Mouse (Mus musculus): ENCODE measurements around the gene Sh2b1. TPM values are rescaled to one million over a fixed set of nuclear protein-coding genes. Genes with fewer than 3 reads are reported as not detected.
A peak's percentile ranks its signal among the peaks of the same experiment; 100 is the strongest.

Sh2b1 gene
- polyA plus RNA-seq, 1 experiment, result 2.6 TPM

DNA sequence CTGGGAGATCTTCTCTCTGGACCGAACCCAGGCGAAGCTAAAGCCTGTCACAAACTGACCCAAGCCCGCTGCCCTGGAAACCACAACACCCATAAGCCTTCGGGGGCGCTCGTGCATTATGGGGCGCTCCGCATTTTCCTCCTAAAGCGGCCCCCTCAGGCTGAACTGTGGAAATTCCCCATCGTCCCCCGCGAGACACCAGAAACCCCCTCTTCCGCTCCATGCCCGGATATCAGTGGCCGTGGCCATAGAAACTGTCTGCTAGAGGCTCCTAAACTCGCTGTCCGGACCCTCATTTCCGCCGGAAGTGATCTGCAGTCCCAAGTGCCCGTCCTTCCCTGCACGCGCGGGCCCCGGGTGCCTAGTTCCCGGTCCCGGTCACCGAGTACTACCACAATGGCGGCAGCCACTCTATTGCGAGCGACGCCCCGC, 11.8 kb upstream of the Sh2b1 start, which contains the start of gene Tufm:
TSS of gene Tufm (plus strand) at position 310 of the 432 bp plus-strand sequence.
- peaks cover 40% of the 10 kb centered on the region for H3K4me1 ChIP-seq (ENCODE audit: control insufficient read depth)
- peak within 1 kb of the TSS; percentile 86 for H3K4me3 ChIP-seq (replicated peaks)
- no peaks in the 10 kb centered on the region for H3K9me3 ChIP-seq (ENCODE audit: control insufficient read depth, low read length)
- H3K27me3 ChIP-seq (ENCODE audit: control insufficient read depth), result no peaks in the 10 kb centered on the region
- H3K36me3 ChIP-seq (ENCODE audit: control insufficient read depth), result peaks cover 37% of the 10 kb centered on the region
- TF ChIP-seq GATA1 (IDR thresholded peaks at IDR 0.05; ENCODE audit: low read length), result no peak
- no peak for TF ChIP-seq TAL1 (IDR thresholded peaks at IDR 0.05; ENCODE audit: low read length)

DNA sequence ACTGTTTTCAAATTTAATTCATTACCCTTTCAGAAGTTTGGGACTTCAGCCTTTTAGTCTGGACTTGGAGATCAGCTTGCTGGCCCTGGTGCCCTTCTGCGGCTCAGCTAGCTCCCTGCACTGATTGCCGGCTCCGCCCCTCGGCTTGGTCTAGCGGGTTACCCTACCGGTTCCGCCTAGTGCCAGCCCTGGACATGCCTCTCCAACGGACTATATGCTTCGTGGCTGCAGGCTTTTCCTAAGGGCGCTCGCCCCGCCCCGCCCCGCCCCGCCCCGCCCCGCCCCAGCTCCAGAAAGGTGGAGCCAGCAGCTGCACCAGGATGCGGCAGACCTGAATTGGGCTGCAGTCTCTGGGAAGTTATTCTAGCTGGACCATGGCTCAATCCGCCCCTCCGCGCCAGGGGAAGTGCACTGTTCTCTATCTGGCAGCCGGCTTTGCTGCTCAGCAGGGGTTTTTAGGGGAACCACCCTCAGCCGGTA, 7.2 kb upstream of the Sh2b1 start:
- peak overlapping the region; percentile 52 for H3K4me3 ChIP-seq (replicated peaks)

DNA sequence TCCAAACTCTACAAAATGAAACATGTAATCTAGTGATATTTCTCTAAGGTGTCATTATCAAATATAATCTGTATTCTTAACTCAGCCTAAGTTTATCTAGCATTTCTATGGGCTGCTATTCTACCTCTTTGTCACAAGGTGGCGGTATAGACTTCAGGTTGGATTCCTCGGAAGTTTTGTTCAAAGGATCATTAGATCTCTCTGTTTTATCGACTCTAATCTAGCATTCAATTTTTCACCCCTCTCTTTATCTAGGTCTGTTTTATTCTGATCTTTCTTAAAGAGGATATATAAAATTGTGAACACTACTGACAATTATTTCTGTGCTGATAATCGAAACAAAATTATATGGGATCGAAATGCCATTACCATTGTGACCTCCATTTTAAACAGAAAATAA, 6.5 kb upstream of the Sh2b1 start:
- Histone ChIP-seq H3K4me3 (replicated peaks) (peak overlapping the region; percentile 52), H3K4me1 (ENCODE audit: control insufficient read depth) (peaks cover 22% of the 10 kb centered on the region), H3K9me3 (ENCODE audit: control insufficient read depth, low read length) (no peaks in the 10 kb centered on the region), H3K36me3 (ENCODE audit: control insufficient read depth) (no peaks in the 10 kb centered on the region), H3K27me3 (ENCODE audit: control insufficient read depth) (no peaks in the 10 kb centered on the region)
- TF ChIP-seq GATA1 (IDR thresholded peaks at IDR 0.05; ENCODE audit: low read length) (no peak), TAL1 (IDR thresholded peaks at IDR 0.05; ENCODE audit: low read length) (no peak)

More for the DNA sequence above, 7.2 kb upstream of the Sh2b1 start:
- no peaks in the 10 kb centered on the region for H3K36me3 ChIP-seq (ENCODE audit: control insufficient read depth)
- TF ChIP-seq GATA1 (IDR thresholded peaks at IDR 0.05; ENCODE audit: low read length) (no peak), TAL1 (IDR thresholded peaks at IDR 0.05; ENCODE audit: low read length) (no peak)
- H3K27me3 ChIP-seq (ENCODE audit: control insufficient read depth), result no peaks in the 10 kb centered on the region
- H3K4me1 ChIP-seq (ENCODE audit: control insufficient read depth), result peaks cover 26% of the 10 kb centered on the region
- no peaks in the 10 kb centered on the region for H3K9me3 ChIP-seq (ENCODE audit: control insufficient read depth, low read length)

DNA sequence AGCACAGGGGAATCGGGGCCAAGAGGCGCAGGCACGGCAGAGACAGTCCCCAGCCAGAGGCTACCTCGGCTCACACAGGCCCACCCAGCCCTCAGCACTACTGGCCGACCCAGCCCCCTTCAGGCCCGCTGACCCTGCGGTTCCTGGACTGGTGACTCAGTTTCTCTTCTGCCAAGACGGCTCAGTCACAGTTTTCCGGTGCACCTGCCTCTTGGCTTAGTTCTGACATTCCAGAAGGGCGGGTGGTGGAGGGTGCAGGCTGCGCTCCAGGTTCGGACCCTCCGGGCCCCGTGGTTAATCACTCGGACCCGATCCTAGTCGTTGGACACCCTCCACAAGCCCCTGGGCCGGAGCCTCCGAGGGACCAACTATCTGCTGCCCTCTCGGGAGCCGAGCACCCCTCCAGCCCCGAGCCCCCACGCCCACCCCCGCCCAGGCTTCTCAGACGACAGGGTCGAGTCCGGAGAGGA, 703 bp downstream of the Sh2b1 start:
- peaks cover 34% of the 10 kb centered on the region for H3K36me3 ChIP-seq (ENCODE audit: control insufficient read depth)
- no peaks in the 10 kb centered on the region for H3K27me3 ChIP-seq (ENCODE audit: control insufficient read depth)
- peaks cover 43% of the 10 kb centered on the region for H3K4me1 ChIP-seq (ENCODE audit: control insufficient read depth)

DNA sequence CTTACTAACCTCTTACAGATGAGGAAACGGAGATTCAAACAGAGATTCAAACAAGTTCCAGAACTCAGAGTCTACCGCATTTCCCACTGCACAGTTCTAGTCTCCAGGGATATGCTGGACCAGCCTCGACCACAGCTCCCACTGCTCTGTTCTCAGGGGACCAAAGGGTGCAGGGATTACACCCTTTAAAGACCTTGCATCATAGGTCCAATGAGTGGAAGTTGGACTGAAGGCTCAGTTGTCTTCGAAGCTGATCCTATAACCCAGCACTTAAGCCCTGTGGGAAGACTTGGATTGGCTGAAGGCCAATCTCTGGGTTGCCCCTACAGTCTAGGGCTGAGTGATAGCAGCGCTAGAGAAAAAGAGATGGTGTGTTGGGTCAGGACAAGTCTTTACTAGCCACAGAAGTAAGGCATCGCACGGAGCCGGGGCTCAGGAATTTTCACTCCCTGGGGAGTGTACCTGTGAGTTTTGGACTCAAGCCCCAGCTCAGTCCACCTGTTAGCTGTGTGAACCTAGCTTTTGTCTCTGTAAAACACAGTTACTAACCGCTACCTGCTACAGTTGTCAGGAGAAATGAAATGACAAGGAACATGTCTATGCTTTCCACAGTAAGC, 1.6 kb downstream of the Sh2b1 start:
- TF ChIP-seq GATA1 (IDR thresholded peaks at IDR 0.05; ENCODE audit: low read length), result no peak
- TF ChIP-seq TAL1 (IDR thresholded peaks at IDR 0.05; ENCODE audit: low read length), result no peak
- Histone ChIP-seq H3K36me3 (ENCODE audit: control insufficient read depth) (peaks cover 43% of the 10 kb centered on the region), H3K4me3 (replicated peaks) (peak overlapping the region; percentile 78), H3K27me3 (ENCODE audit: control insufficient read depth) (no peaks in the 10 kb centered on the region), H3K9me3 (ENCODE audit: control insufficient read depth, low read length) (no peaks in the 10 kb centered on the region), H3K4me1 (ENCODE audit: control insufficient read depth) (peaks cover 43% of the 10 kb centered on the region)

More for the DNA sequence above, 703 bp downstream of the Sh2b1 start:
- H3K4me3 ChIP-seq (replicated peaks), result peak overlapping the region; percentile 78
- H3K9me3 ChIP-seq (ENCODE audit: control insufficient read depth, low read length), result no peaks in the 10 kb centered on the region
- TF ChIP-seq TAL1 (IDR thresholded peaks at IDR 0.05; ENCODE audit: low read length) (no peak), GATA1 (IDR thresholded peaks at IDR 0.05; ENCODE audit: low read length) (no peak)

DNA sequence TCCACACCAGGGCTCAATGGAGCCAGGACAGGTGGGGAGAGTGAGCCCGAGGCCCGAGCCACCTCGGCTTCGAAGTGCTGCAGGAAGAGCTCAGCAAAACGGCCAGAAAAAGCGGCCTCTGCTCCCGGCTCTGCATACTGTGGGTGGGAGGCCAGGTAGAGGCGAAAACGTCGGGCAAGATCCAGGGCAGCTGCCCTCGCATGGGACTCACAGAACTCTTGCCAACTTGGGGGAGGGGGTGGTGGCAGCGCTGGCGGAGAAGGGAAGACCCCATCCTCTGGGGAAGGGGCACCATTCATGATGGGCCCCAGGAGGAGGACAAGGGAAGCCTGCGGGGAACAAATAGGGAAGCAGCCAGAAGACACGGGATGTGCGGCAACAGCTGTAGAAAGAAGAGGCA, 2.5 kb downstream of the Sh2b1 start:
- TF ChIP-seq GATA1 (IDR thresholded peaks at IDR 0.05; ENCODE audit: low read length), result no peak
- TF ChIP-seq TAL1 (IDR thresholded peaks at IDR 0.05; ENCODE audit: low read length), result no peak
- no peaks in the 10 kb centered on the region for H3K27me3 ChIP-seq (ENCODE audit: control insufficient read depth)
- H3K36me3 ChIP-seq (ENCODE audit: control insufficient read depth), result peaks cover 52% of the 10 kb centered on the region
- no peaks in the 10 kb centered on the region for H3K9me3 ChIP-seq (ENCODE audit: control insufficient read depth, low read length)
- H3K4me1 ChIP-seq (ENCODE audit: control insufficient read depth), result peaks cover 43% of the 10 kb centered on the region
- H3K4me3 ChIP-seq (replicated peaks), result no peak overlapping the region

DNA sequence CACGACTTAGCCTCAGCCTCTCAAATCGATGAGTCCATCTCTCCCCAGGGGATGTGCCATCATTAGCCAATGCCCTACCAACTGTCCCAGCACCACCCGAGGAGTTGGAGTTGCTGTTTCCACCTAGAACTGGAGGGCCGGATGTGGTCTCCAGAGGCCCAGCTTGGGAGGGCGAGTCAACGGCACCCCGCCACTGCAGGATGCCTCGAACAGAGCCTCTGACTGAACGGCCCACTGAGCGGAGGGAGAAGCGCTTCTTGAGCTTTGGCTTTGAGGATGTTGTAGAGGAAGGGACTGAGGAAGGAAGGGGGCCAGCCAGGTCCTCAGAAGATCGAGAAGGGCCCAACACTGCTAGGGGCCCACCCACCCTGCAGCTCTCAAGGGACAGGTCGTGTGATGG, 2.9 kb downstream of the Sh2b1 start:
- no peak overlapping the region for H3K4me3 ChIP-seq (replicated peaks)
- peaks cover 43% of the 10 kb centered on the region for H3K4me1 ChIP-seq (ENCODE audit: control insufficient read depth)
- no peaks in the 10 kb centered on the region for H3K9me3 ChIP-seq (ENCODE audit: control insufficient read depth, low read length)
- no peak for TF ChIP-seq GATA1 (IDR thresholded peaks at IDR 0.05; ENCODE audit: low read length)
- no peaks in the 10 kb centered on the region for H3K27me3 ChIP-seq (ENCODE audit: control insufficient read depth)
- peaks cover 56% of the 10 kb centered on the region for H3K36me3 ChIP-seq (ENCODE audit: control insufficient read depth)

DNA sequence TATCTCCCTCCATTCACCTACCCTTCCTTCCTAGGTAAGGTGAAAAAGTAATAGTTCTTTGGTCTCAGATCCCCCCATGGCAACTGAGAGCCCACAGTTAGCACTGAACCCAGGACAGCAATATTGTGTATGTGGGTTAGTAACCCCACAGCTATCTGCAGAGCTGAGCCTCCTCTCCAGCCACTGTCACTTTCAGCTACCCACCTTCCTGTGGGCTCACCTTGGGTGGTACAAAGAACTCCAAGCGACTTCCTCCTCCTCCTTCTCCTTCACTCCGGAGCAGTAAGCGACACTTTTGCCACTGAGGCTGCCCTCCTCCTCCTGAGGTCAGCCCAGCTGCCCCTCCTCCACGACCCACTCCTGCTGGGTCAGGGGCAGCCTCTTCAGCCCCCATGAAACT, 3.4 kb downstream of the Sh2b1 start:
- Histone ChIP-seq H3K27me3 (ENCODE audit: control insufficient read depth) (no peaks in the 10 kb centered on the region), H3K9me3 (ENCODE audit: control insufficient read depth, low read length) (no peaks in the 10 kb centered on the region), H3K4me1 (ENCODE audit: control insufficient read depth) (peaks cover 43% of the 10 kb centered on the region), H3K4me3 (replicated peaks) (no peak overlapping the region), H3K36me3 (ENCODE audit: control insufficient read depth) (peaks cover 61% of the 10 kb centered on the region)
- TF ChIP-seq TAL1 (IDR thresholded peaks at IDR 0.05; ENCODE audit: low read length) (no peak), GATA1 (IDR thresholded peaks at IDR 0.05; ENCODE audit: low read length) (no peak)

DNA sequence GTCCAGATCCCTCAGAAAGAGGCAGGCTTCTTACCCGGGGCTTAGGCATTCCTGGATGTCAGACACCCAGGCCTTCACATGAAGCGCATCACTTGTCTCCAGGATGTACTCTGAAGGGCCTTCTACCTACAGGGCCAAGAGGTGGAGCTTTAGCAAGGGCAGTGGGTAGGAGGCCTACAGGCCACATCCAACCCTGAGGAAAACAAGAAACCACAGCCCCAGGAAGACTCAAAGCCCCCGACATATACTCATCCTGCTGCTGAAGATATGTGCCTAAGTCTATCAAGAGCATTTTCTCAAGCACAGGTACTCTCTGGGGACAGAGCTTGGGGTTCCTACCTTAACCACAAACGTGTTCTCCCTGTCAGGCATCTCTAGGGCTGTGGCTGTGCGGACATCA, 3.9 kb downstream of the Sh2b1 start:
- Histone ChIP-seq H3K36me3 (ENCODE audit: control insufficient read depth) (peaks cover 62% of the 10 kb centered on the region), H3K9me3 (ENCODE audit: control insufficient read depth, low read length) (no peaks in the 10 kb centered on the region), H3K27me3 (ENCODE audit: control insufficient read depth) (no peaks in the 10 kb centered on the region), H3K4me3 (replicated peaks) (no peak overlapping the region), H3K4me1 (ENCODE audit: control insufficient read depth) (peaks cover 39% of the 10 kb centered on the region)
- TF ChIP-seq GATA1 (IDR thresholded peaks at IDR 0.05; ENCODE audit: low read length) (no peak), TAL1 (IDR thresholded peaks at IDR 0.05; ENCODE audit: low read length) (no peak)

All from erythroblast, embryonic 14.5 days (primary cell).